8 mouse cellular contexts compared by ENCODE assay signal in the genomic region with DNA sequence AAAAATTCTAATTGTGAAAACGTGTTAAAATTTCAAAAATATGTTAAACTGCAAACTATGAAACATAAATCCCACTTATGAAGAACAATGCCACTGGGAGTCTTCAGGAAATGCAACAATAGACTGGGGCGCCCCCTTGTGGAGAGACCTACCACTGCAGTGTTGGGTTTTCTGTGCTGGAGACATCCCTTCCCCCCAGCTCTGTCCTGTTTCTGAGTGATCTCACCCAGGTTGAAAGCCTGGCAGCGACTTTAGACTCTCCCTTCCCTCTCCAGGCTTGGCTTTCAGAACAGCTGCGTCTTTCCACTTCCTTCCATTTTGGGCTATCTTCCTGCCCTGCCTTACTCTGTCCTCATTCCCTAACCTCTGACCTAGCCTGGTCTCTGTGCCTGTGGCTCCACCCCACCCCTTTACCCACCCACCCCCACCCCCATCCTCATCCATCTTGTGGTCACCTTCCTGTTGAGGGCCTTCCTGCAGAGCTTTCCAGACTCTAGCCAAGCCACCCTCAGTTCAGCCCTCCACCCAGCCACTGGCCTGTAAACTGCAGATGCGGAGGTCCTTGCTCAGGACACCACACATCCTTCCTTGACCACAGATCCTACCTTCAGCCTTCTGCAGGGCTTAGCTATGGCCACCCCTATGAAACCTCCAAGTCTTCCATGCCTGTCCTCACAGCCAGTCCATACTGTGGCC. TPM values are rescaled to one million over a fixed set of nuclear protein-coding genes. Genes with fewer than 3 reads are reported as not detected.
DNase-seq lines count a peak whose midpoint lies in the region; ATAC-seq and TF ChIP-seq lines count a peak whose summit lies in the region.

No protein-coding gene starts in this region.

- H3K36me3 ChIP-seq in CH12.LX (replicated peaks in 1 of 2; ENCODE audit: control insufficient read depth in 1 of 2, insufficient read depth in 1 of 2, low read length in 1 of 2), result peaks cover 0 to 4% of the 10 kb centered on the region in 2 experiments
- H3K36me3 ChIP-seq in embryonic facial prominence, embryonic 11.5 days (replicated peaks; ENCODE audit: control insufficient read depth, insufficient read depth, low read depth, low read length), result no peaks in the 10 kb centered on the region

- H3K4me3 ChIP-seq in CH12.LX (replicated peaks in 1 of 3; ENCODE audit: low read depth in 2 of 3, low read length in 2 of 3, poor library complexity in 1 of 3), result no peak overlapping the region
- no peak overlapping the region for H3K4me3 ChIP-seq in embryonic facial prominence, embryonic 11.5 days (ENCODE audit: low read depth, low read length)

- dilution Hi-C loops in CH12.LX (cut with MboI; ENCODE audit: extremely low pct_ligation_motif_present, extremely low pct_unique_long_range_greater_than_20kb, low sequenced_read_pairs), result no loop called here

- no peak for TF ChIP-seq EP300 in CH12.LX (IDR thresholded peaks at IDR 0.05; ENCODE audit: low read length)

- intact Hi-C loops in heart, postnatal 25 days (cut with DNase I), result loop anchor here (1.0 kb wide), 2 partner anchors 15 to 39 kb away; no protein-coding TSS in a partner anchor

- H3K27me3 ChIP-seq in CH12.LX (replicated peaks), result peaks cover 18% of the 10 kb centered on the region
- peaks cover 2% of the 10 kb centered on the region; the same call in 1 of the 2 replicates for H3K27me3 ChIP-seq in embryonic facial prominence, embryonic 11.5 days (ENCODE audit: control insufficient read depth, insufficient read depth, low read length)

- peak; percentile 85 to 91; a peak in 3 of 4 replicates for TF ChIP-seq CTCF in CH12.LX (conservative IDR thresholded peaks at IDR 0.05 in 1 of 2, IDR thresholded peaks at IDR 0.05 in 1 of 2; ENCODE audit: low read depth in 2 of 2, low read length in 2 of 2)

- WGBS in embryonic facial prominence, embryonic 11.5 days, result 16% methylated on average over 5 of the region's 5 CpGs

- TF ChIP-seq POLR2A in CH12.LX (IDR thresholded peaks at IDR 0.05; ENCODE audit: low read depth, low read length), result no peak

- no peak overlapping the region for H3K4me2 ChIP-seq in CH12.LX (ENCODE audit: insufficient read depth, low read depth, poor library complexity, severe bottlenecking)
- no peak overlapping the region for H3K4me2 ChIP-seq in embryonic facial prominence, embryonic 11.5 days (ENCODE audit: low read depth, low read length)

- H3K4me1 ChIP-seq in CH12.LX (ENCODE audit: control insufficient read depth in 1 of 2, insufficient read depth in 2 of 2), result peaks cover 12 to 29% of the 10 kb centered on the region in 2 experiments
- H3K4me1 ChIP-seq in embryonic facial prominence, embryonic 11.5 days (ENCODE audit: control insufficient read depth, insufficient read depth, low read length), result no peaks in the 10 kb centered on the region

- no peak overlapping the region for H3K27ac ChIP-seq in CH12.LX (ENCODE audit: insufficient read depth, low read depth)
- no peak overlapping the region for H3K27ac ChIP-seq in embryonic facial prominence, embryonic 11.5 days (replicated peaks; ENCODE audit: low read depth, low read length)

- TF ChIP-seq RAD21 in CH12.LX (IDR thresholded peaks at IDR 0.05; ENCODE audit: low read depth, low read length), result peak; percentile 64

- no peaks in the 10 kb centered on the region for H3K79me2 ChIP-seq in CH12.LX (replicated peaks; ENCODE audit: control insufficient read depth, extremely low read depth, insufficient read depth, poor library complexity, severe bottlenecking)

- no peak overlapping the region for H3K9ac ChIP-seq in CH12.LX (ENCODE audit: insufficient read depth, low read depth)
- no peak overlapping the region for H3K9ac ChIP-seq in embryonic facial prominence, embryonic 11.5 days (replicated peaks; ENCODE audit: low read length)

- peak; percentile 86 for DNase-seq in CH12.LX (ENCODE audit: extremely low read depth)
- DNase-seq in adrenal gland, postnatal 36 days, result peak; percentile 90 to 93
- DNase-seq in embryonic facial prominence, embryonic 11.5 days (ENCODE audit: low spot score), result peak; percentile 87
- peak; percentile 74 for DNase-seq in heart, postnatal 25 days (ENCODE audit: low spot score)
- DNase-seq in layer of hippocampus, adult 8-10 months (ENCODE audit: low spot score in 2 of 2), result peak; percentile 79 to 91
- DNase-seq in lung, postnatal 10 days, result peak; percentile 95
- DNase-seq in right cerebral cortex, postnatal 14 days, result peak; percentile 85
- DNase-seq in urinary bladder, postnatal 14 days (ENCODE audit: low spot score), result peak; percentile 88

- no peaks in the 10 kb centered on the region for H3K9me3 ChIP-seq in CH12.LX (replicated peaks; ENCODE audit: low read length)
- H3K9me3 ChIP-seq in embryonic facial prominence, embryonic 11.5 days (replicated peaks; ENCODE audit: control insufficient read depth, low read length), result no peaks in the 10 kb centered on the region

- ATAC-seq in embryonic facial prominence, embryonic 11.5 days (replicated peaks; ENCODE audit: insufficient number of reproducible peaks, low FRiP score, low TSS enrichment, low read depth), result 0 out of 2 replicates have a peak, but pooled peaks have one; percentile 14

- in situ Hi-C loops in CH12.LX (cut with MboI; ENCODE audit: low pct_ligation_motif_present, low pct_unique_long_range_greater_than_20kb, low sequenced_read_pairs), result no loop called here

TF ChIP-seq in CH12.LX, 34 proteins besides CTCF, POLR2A, EP300 and RAD21:
- TF ChIP-seq CHD2 (IDR thresholded peaks at IDR 0.05; ENCODE audit: low read length), result peak; percentile 76
- 0 out of 2 replicates have a peak, but pooled peaks have one; percentile 18 for TF ChIP-seq MEF2A (IDR thresholded peaks at IDR 0.05; ENCODE audit: borderline replicate concordance, low read depth, low read length)
- TF ChIP-seq JUN (IDR thresholded peaks at IDR 0.05; ENCODE audit: insufficient read depth, low read depth, low read length), result peak; percentile 23; the same call in 1 of the 2 replicates
- TF ChIP-seq IRF4 (IDR thresholded peaks at IDR 0.05; ENCODE audit: low read depth, low read length), result no peak; the same call in 1 of the 2 replicates
- peak; percentile 77 for TF ChIP-seq SMC3 (IDR thresholded peaks at IDR 0.05; ENCODE audit: low read depth, low read length)
- peak; percentile 28; the same call in 1 of the 2 replicates for TF ChIP-seq ELF1 (IDR thresholded peaks at IDR 0.05; ENCODE audit: low read depth, low read length)

RNA-seq across cellular contexts. Expression of a gene that starts 5.2 kb away (rescaled TPM):
- 31.3 and 39.1 TPM in 2 replicates for total RNA-seq in CH12.LX (2012; rRNA removed)
- total RNA-seq in CH12.LX (2014; rRNA removed), result 5.8 and 5.9 TPM in 2 replicates
- polyA plus RNA-seq in CH12.LX (2012; ENCODE audit: insufficient read length, low read depth), result 26.2 and 26.5 TPM in 2 replicates
- 10 to 100 TPM; 45.9 to 79.9 TPM for total RNA-seq in adrenal gland, postnatal 36 days (2021)
- polyA plus RNA-seq in embryonic facial prominence, embryonic 11.5 days (2014; fragmentation: Nextera tagmentation; extraction: Ambion mirVana), result 17.8 and 17.9 TPM in 2 replicates
- 10 to 100 TPM; 52.7 to 68.7 TPM for total RNA-seq in heart, postnatal 25 days (2021)
- total RNA-seq in layer of hippocampus, adult 8-10 months (2022), result 100 to 1,000 TPM; 129 to 141 (median 137) TPM

RNA-seq across cellular contexts. Expression of a gene that starts 6.8 kb away (rescaled TPM):
- total RNA-seq in CH12.LX (2012; rRNA removed) (not detected in 2 replicates), CH12.LX (2014; rRNA removed) (not detected in 2 replicates)
- 0.10 and 0.14 TPM in 2 replicates for polyA plus RNA-seq in CH12.LX (2012; ENCODE audit: insufficient read length, low read depth)
- under 1 TPM; 0.20 to 0.56 TPM for total RNA-seq in adrenal gland, postnatal 36 days (2021)
- polyA plus RNA-seq in embryonic facial prominence, embryonic 11.5 days (2014; fragmentation: Nextera tagmentation; extraction: Ambion mirVana), result 0.32 TPM in 1 of 2 replicates, not detected in the other
- total RNA-seq in heart, postnatal 25 days (2021), result not detected
- total RNA-seq in layer of hippocampus, adult 8-10 months (2022), result under 1 TPM; 0.32 to 0.47 (median 0.39) TPM

RNA-seq across cellular contexts. Expression of a gene that starts 10.1 kb away (rescaled TPM):
- 0.04 and 0.21 TPM in 2 replicates for total RNA-seq in CH12.LX (2012; rRNA removed)
- total RNA-seq in CH12.LX (2014; rRNA removed), result not detected in 2 replicates
- 0.10 and 0.53 TPM in 2 replicates for polyA plus RNA-seq in CH12.LX (2012; ENCODE audit: insufficient read length, low read depth)
- total RNA-seq in adrenal gland, postnatal 36 days (2021), result under 1 TPM in 1 of 2 experiments, not detected in 1; 0.56 TPM
- polyA plus RNA-seq in embryonic facial prominence, embryonic 11.5 days (2014; fragmentation: Nextera tagmentation; extraction: Ambion mirVana), result 0.21 TPM in 1 of 2 replicates, not detected in the other
- not detected for total RNA-seq in heart, postnatal 25 days (2021)
- total RNA-seq in layer of hippocampus, adult 8-10 months (2022), result under 1 TPM in 2 of 4 experiments, not detected in 2; 0.16 to 0.48 TPM

RNA-seq across cellular contexts. Expression of a gene that starts 17.1 kb away (rescaled TPM):
- total RNA-seq in CH12.LX (2012; rRNA removed) (2.6 and 3.1 TPM in 2 replicates), CH12.LX (2014; rRNA removed) (0.76 and 1.1 TPM in 2 replicates)
- 1.00 and 1.1 TPM in 2 replicates for polyA plus RNA-seq in CH12.LX (2012; ENCODE audit: insufficient read length, low read depth)
- 1 to 10 TPM in 1 of 2 experiments, under 1 TPM in 1; 0.93 to 1.3 TPM for total RNA-seq in adrenal gland, postnatal 36 days (2021)
- polyA plus RNA-seq in embryonic facial prominence, embryonic 11.5 days (2014; fragmentation: Nextera tagmentation; extraction: Ambion mirVana), result 39.1 and 39.5 TPM in 2 replicates
- under 1 TPM; 0.31 to 0.47 TPM for total RNA-seq in heart, postnatal 25 days (2021)
- 1 to 10 TPM in 3 of 4 experiments, under 1 TPM in 1; 0.96 to 1.4 (median 1.1) TPM for total RNA-seq in layer of hippocampus, adult 8-10 months (2022)

RNA-seq across cellular contexts. Expression of a gene that starts 32.2 kb away (rescaled TPM):
- total RNA-seq in CH12.LX (2012; rRNA removed), result 0.13 TPM in 1 of 2 replicates, not detected in the other
- total RNA-seq in CH12.LX (2014; rRNA removed), result 0.09 TPM in 1 of 2 replicates, not detected in the other
- polyA plus RNA-seq in CH12.LX (2012; ENCODE audit: insufficient read length, low read depth), result 0.19 TPM in 1 of 2 replicates, not detected in the other
- total RNA-seq in adrenal gland, postnatal 36 days (2021), result under 1 TPM; 0.23 to 0.53 TPM
- 6.6 and 8.3 TPM in 2 replicates for polyA plus RNA-seq in embryonic facial prominence, embryonic 11.5 days (2014; fragmentation: Nextera tagmentation; extraction: Ambion mirVana)
- under 1 TPM in 1 of 2 experiments, not detected in 1; 0.31 TPM for total RNA-seq in heart, postnatal 25 days (2021)
- 10 to 100 TPM; 57.7 to 72.8 (median 60.8) TPM for total RNA-seq in layer of hippocampus, adult 8-10 months (2022)
